Mouse (Mus musculus) heart, adult 2 months (tissue): Measurements from ENCODE around the gene Mapk10. TPM values are rescaled to one million over a fixed set of nuclear protein-coding genes. Genes with fewer than 3 reads are reported as not detected.

Experiments
- DNase-seq, 2 experiments: peaks; one replicate each; pipeline ENCODE4 v3.0.0; 2021
- H3K27ac ChIP-seq: fragments of 200-600 bp; 2 replicates; pipeline ENCODE4 v1.8.1; 2022
- H3K27me3 ChIP-seq: fragments of 200-500 bp; 2 replicates; pipeline ENCODE4 v1.6.1; 2012; ENCODE audit warnings: mild to moderate bottlenecking, low read length, inconsistent platforms, mixed read lengths; ENCODE audit not compliant: control insufficient read depth, insufficient read depth
- H3K36me3 ChIP-seq: fragments of 200-500 bp; 2 replicates; pipeline ENCODE4 v1.6.1; 2012; ENCODE audit warnings: low read length, inconsistent platforms; ENCODE audit not compliant: control insufficient read depth, insufficient read depth
- H3K4me1 ChIP-seq: fragments of 200-500 bp; 2 replicates; pipeline ENCODE4 v1.6.1; 2011; ENCODE audit warnings: low read length; ENCODE audit not compliant: control insufficient read depth, insufficient read depth
- H3K4me3 ChIP-seq: fragments of 200-600 bp; 2 replicates; pipeline ENCODE4 v1.8.1; 2022
- H3K79me2 ChIP-seq: fragments of 200-500 bp; replicated peaks from 2 replicates; pipeline ENCODE4 v1.6.1; 2012; ENCODE audit warnings: mild to moderate bottlenecking, inconsistent platforms, low read length, moderate library complexity, mixed read lengths; ENCODE audit not compliant: control insufficient read depth, insufficient read depth
- H3K9ac ChIP-seq: fragments of 200-500 bp; 2 replicates; pipeline ENCODE4 v1.6.1; 2012; ENCODE audit warnings: low read depth, mild to moderate bottlenecking, control low read depth, inconsistent platforms, low read length, mixed read lengths
- CTCF ChIP-seq: fragments of 200-600 bp; IDR thresholded peaks from 2 replicates; pipeline ENCODE4 v1.8.1; 2022; ENCODE audit warnings: antibody characterized with exemption, mild to moderate bottlenecking, moderate library complexity
- EP300 ChIP-seq: fragments of 200-500 bp; IDR thresholded peaks from 2 replicates; pipeline ENCODE4 v1.6.1; 2011; ENCODE audit warnings: low read depth, low read length, control low read depth; ENCODE audit not compliant: insufficient read depth
- POLR2A ChIP-seq: fragments of 200-500 bp; IDR thresholded peaks from 2 replicates; pipeline ENCODE4 v1.6.1; 2011; ENCODE audit warnings: mild to moderate bottlenecking, low read depth, low read length, control low read depth; ENCODE audit not compliant: insufficient read depth
- WGBS: fragments of 180-500 bp; shearing (Covaris S2); methylation state at CpG from one replicate; pipeline ENCODE4 v1.1.7; 2018; 5-methylcytosine and 5-hydroxymethylcytosine counted together
- intact Hi-C: fragments of 180-260 bp; cut with DNase I; formaldehyde crosslinking; loops from one replicate; pipeline ENCODE4 v1.15.1; 2025
- polyA plus RNA-seq: library from polyadenylated mRNA; depleted of rRNA; stranded (reverse); fragments of >200 nt; gene quantifications from 2 replicates; pipeline ENCODE4 v1.2.3, GENCODE M21; 2012
- total RNA-seq, 2 experiments: library from RNA; stranded (reverse); gene quantifications; 2 replicates each; pipeline ENCODE4 v1.2.3; 2021

Gene Mapk10
- total and polyA plus RNA-seq, 3 experiments = 5.8 to 32.0 (median 25.7) TPM

- TF ChIP-seq EP300 (no peak), POLR2A (no peak), CTCF (no peak)
- 63% methylated on average over 6 of the region's 6 CpGs for WGBS
- Histone ChIP-seq H3K9ac (no peak overlapping the region), H3K27ac (no peak overlapping the region), H3K27me3 (no peaks in the 10 kb centered on the region), H3K4me3 (no peak overlapping the region), H3K36me3 (no peaks in the 10 kb centered on the region), H3K4me1 (no peaks in the 10 kb centered on the region), H3K79me2 (no peaks in the 10 kb centered on the region)
- intact Hi-C loops = no loop called here
- DNase-seq = no peak
Observed at GRCm38 (mm10) chr5:103072200-103072825, 138.8 kb downstream of the Mapk10 start.

GRCm38 (mm10) chr5:103071006-103071612, 140.0 kb downstream of the Mapk10 start:
- H3K36me3 ChIP-seq = no peaks in the 10 kb centered on the region
- H3K27ac ChIP-seq = no peak overlapping the region
- H3K9ac ChIP-seq = no peak overlapping the region
- intact Hi-C loops = no loop called here
- H3K79me2 ChIP-seq = no peaks in the 10 kb centered on the region
- no peak for DNase-seq
- H3K4me3 ChIP-seq = no peak overlapping the region
- H3K27me3 ChIP-seq = no peaks in the 10 kb centered on the region
- H3K4me1 ChIP-seq = no peaks in the 10 kb centered on the region
- no peak for TF ChIP-seq EP300
- WGBS = 90% methylated on average over 17 of the region's 17 CpGs

GRCm38 (mm10) chr5:103050319-103050916, 160.7 kb downstream of the Mapk10 start:
- H3K9ac ChIP-seq = no peak overlapping the region
- H3K27me3 ChIP-seq = no peaks in the 10 kb centered on the region
- H3K36me3 ChIP-seq = no peaks in the 10 kb centered on the region
- H3K4me1 ChIP-seq = no peaks in the 10 kb centered on the region
- intact Hi-C loops = no loop called here
- H3K27ac ChIP-seq = no peak overlapping the region
- H3K4me3 ChIP-seq = no peak overlapping the region
- DNase-seq = no peak
- no peak for TF ChIP-seq EP300
- no peak for TF ChIP-seq POLR2A
- no peak for TF ChIP-seq CTCF
- WGBS = 74% methylated on average over 8 of the region's 8 CpGs
- no peaks in the 10 kb centered on the region for H3K79me2 ChIP-seq

GRCm38 (mm10) chr5:103048011-103048410, 163.1 kb downstream of the Mapk10 start:
- TF ChIP-seq POLR2A (no peak), CTCF (no peak), EP300 (no peak)
- Histone ChIP-seq H3K9ac (no peak overlapping the region), H3K4me3 (no peak overlapping the region), H3K4me1 (no peaks in the 10 kb centered on the region), H3K36me3 (no peaks in the 10 kb centered on the region), H3K27me3 (no peaks in the 10 kb centered on the region), H3K79me2 (no peaks in the 10 kb centered on the region), H3K27ac (no peak overlapping the region)
- DNase-seq = no peak
- WGBS = 82% methylated on average over 4 of the region's 4 CpGs
- intact Hi-C loops = no loop called here

- H3K4me1 ChIP-seq = no peaks in the 10 kb centered on the region
- no peaks in the 10 kb centered on the region for H3K27me3 ChIP-seq
- TF ChIP-seq EP300 (no peak), POLR2A (no peak), CTCF (no peak)
- intact Hi-C loops = no loop called here
- 82% methylated on average over 3 of the region's 3 CpGs for WGBS
- no peak overlapping the region for H3K27ac ChIP-seq
- H3K4me3 ChIP-seq = no peak overlapping the region
- H3K79me2 ChIP-seq = no peaks in the 10 kb centered on the region
- H3K9ac ChIP-seq = no peak overlapping the region
- no peaks in the 10 kb centered on the region for H3K36me3 ChIP-seq
- DNase-seq = no peak
Observed at GRCm38 (mm10) chr5:103037752-103038151, 173.4 kb downstream of the Mapk10 start.

GRCm38 (mm10) chr5:103028940-103029621, 182.1 kb downstream of the Mapk10 start:
- no peak for TF ChIP-seq POLR2A
- no peak for TF ChIP-seq CTCF
- TF ChIP-seq EP300 = no peak
- Histone ChIP-seq H3K27ac (no peak overlapping the region), H3K79me2 (no peaks in the 10 kb centered on the region), H3K4me3 (no peak overlapping the region), H3K36me3 (no peaks in the 10 kb centered on the region), H3K27me3 (no peaks in the 10 kb centered on the region), H3K9ac (no peak overlapping the region), H3K4me1 (no peaks in the 10 kb centered on the region)
- intact Hi-C loops = no loop called here
- peak; percentile 8 to 36 for DNase-seq
- WGBS = 61% methylated on average over 13 of the region's 13 CpGs
